Mouse (Mus musculus) embryonic facial prominence, embryonic 13.5 days (tissue): ENCODE measurements around the gene Serpinb1c. TPM values are rescaled to one million over a fixed set of nuclear protein-coding genes. Genes with fewer than 3 reads are reported as not detected.
"Not testable (repeated sequence)": the region's sequence is repeated elsewhere in the genome, so short reads cannot be mapped to it uniquely, and the experiment has no call there.

Experiments
- ATAC-seq: fragments of 200-750 bp; cut with Nextera tagmentation; 2 replicates; pipeline ENCODE4 v1.8.0; 2017; ENCODE audit warnings: low read depth; ENCODE audit not compliant: insufficient number of reproducible peaks, insufficient read depth, low FRiP score, low TSS enrichment
- H3K27ac ChIP-seq: fragments of 300-500 bp; sonication (generic); 2 replicates; pipeline ENCODE4 v1.5.1; 2015; ENCODE audit warnings: moderate library complexity, mild to moderate bottlenecking, inconsistent platforms
- H3K27me3 ChIP-seq: fragments of 300-500 bp; sonication (generic); 2 replicates; pipeline ENCODE4 v1.6.1; 2015; ENCODE audit warnings: mild to moderate bottlenecking, inconsistent platforms
- H3K36me3 ChIP-seq: fragments of 300-500 bp; sonication (generic); 2 replicates; pipeline ENCODE4 v1.6.1; 2015; ENCODE audit warnings: mild to moderate bottlenecking, inconsistent platforms
- H3K4me1 ChIP-seq: fragments of 300-500 bp; sonication (generic); 2 replicates; pipeline ENCODE4 v1.6.1; 2015; ENCODE audit warnings: inconsistent platforms
- H3K4me2 ChIP-seq: fragments of 300-500 bp; sonication (generic); 2 replicates; pipeline ENCODE4 v1.6.1; 2015; ENCODE audit warnings: moderate library complexity, mild to moderate bottlenecking, inconsistent platforms
- H3K4me3 ChIP-seq: fragments of 300-500 bp; sonication (generic); 2 replicates; pipeline ENCODE4 v1.5.1; 2015; ENCODE audit warnings: mild to moderate bottlenecking, inconsistent platforms
- H3K9ac ChIP-seq: fragments of 300-500 bp; sonication (generic); 2 replicates; pipeline ENCODE4 v1.6.1; 2015; ENCODE audit warnings: mild to moderate bottlenecking, inconsistent platforms
- H3K9me3 ChIP-seq: fragments of 300-500 bp; sonication (generic); 2 replicates; pipeline ENCODE4 v1.6.1; 2016; ENCODE audit warnings: inconsistent platforms
- WGBS: fragments of 180-500 bp; shearing (Covaris S2); methylation state at CpG from one replicate; pipeline ENCODE4 v1.1.7; 2015; ENCODE audit warnings: mixed read lengths; 5-methylcytosine and 5-hydroxymethylcytosine counted together
- polyA plus RNA-seq: library from polyadenylated mRNA; unstranded; fragments of >200 nt; fragmentation: Nextera tagmentation; extraction: Ambion mirVana; gene quantifications from 2 replicates; pipeline ENCODE4 v1.2.1, GENCODE M21; 2015

The Serpinb1c gene
- polyA plus RNA-seq, 1 experiment from 2014 or later = not detected

DNA sequence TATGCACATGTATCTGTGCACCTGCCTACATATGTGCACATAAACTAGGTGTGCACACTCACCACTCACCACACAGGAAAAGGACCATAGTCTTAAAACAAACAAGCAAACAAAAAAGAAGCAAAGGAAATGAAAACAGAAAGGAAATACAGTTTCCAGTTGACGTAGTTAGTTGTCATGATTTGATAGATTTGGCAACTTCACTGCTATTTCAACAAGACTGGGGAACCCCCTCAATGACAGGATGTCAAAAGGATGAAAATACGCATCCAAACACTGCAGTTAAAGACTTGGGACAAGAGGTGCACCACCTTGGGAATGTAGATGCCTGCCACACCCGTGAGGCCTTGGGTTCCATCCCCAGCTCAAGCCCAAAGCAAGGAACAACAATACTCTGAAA, 33.5 kb downstream of the Serpinb1c start:
- not testable (repeated sequence) for H3K4me1 ChIP-seq, ATAC-seq, H3K27ac ChIP-seq, H3K36me3 ChIP-seq, H3K4me3 ChIP-seq, H3K9ac ChIP-seq, H3K4me2 ChIP-seq, H3K9me3 ChIP-seq, H3K27me3 ChIP-seq
- WGBS = 64% methylated on average over 3 of the region's 3 CpGs

DNA sequence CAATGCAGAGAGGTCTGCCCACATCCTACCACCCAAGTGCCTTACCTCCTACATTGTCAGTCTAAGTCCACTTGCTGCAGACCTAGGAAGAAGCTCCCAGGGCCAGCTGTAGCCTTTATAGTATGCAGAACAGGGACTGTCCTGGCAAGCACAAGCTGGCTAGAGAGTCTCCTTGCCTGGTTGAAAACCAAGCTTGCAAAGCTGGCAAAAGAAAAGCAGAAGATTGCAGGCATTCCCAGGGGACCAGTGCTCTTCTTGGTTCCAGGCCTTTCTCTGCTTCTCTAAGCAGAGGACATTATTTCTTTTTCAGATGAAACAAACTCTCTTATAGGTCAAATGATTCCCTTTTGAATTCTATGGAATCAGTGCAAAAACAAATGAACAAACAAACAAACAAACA, 34.6 kb downstream of the Serpinb1c start:
- Histone ChIP-seq H3K4me1 (no peaks in the 10 kb centered on the region; the same call in 1 of the 2 replicates), H3K27ac (no peak overlapping the region), H3K27me3 (0 out of 2 replicates have a peak, but pooled peaks cover 4% of the 10 kb centered on the region), H3K9ac (no peak overlapping the region), H3K4me3 (no peak overlapping the region), H3K36me3 (no peaks in the 10 kb centered on the region), H3K9me3 (no peaks in the 10 kb centered on the region), H3K4me2 (no peak overlapping the region)
- no peak for ATAC-seq

GRCm38 (mm10) chr13:32860821-32861220, 37.2 kb downstream of the Serpinb1c start:
- WGBS = 77% methylated on average over 3 of the region's 3 CpGs
- H3K4me3 ChIP-seq = no peak overlapping the region
- H3K4me2 ChIP-seq = no peak overlapping the region
- H3K9me3 ChIP-seq = no peaks in the 10 kb centered on the region
- H3K27me3 ChIP-seq = 0 out of 2 replicates have a peak, but pooled peaks cover 4% of the 10 kb centered on the region
- H3K27ac ChIP-seq = no peak overlapping the region
- H3K36me3 ChIP-seq = no peaks in the 10 kb centered on the region
- H3K9ac ChIP-seq = no peak overlapping the region
- ATAC-seq = no peak
- no peaks in the 10 kb centered on the region; the same call in 1 of the 2 replicates for H3K4me1 ChIP-seq

- ATAC-seq = no peak
- no peaks in the 10 kb centered on the region for H3K36me3 ChIP-seq
- peaks cover 6% of the 10 kb centered on the region for H3K4me1 ChIP-seq
- WGBS = 55% methylated on average over 2 of the region's 2 CpGs
- H3K4me3 ChIP-seq = no peak overlapping the region
- no peak overlapping the region for H3K9ac ChIP-seq
- no peaks in the 10 kb centered on the region for H3K9me3 ChIP-seq
- no peak overlapping the region for H3K4me2 ChIP-seq
- no peaks in the 10 kb centered on the region for H3K27me3 ChIP-seq
- H3K27ac ChIP-seq = no peak overlapping the region
Observed at GRCm38 (mm10) chr13:32853073-32853472, 44.9 kb downstream of the Serpinb1c start.

- Histone ChIP-seq H3K4me2 (no peak overlapping the region), H3K27ac (no peak overlapping the region), H3K4me3 (no peak overlapping the region), H3K9ac (no peak overlapping the region), H3K27me3 (no peaks in the 10 kb centered on the region), H3K9me3 (no peaks in the 10 kb centered on the region), H3K4me1 (peaks cover 6% of the 10 kb centered on the region), H3K36me3 (no peaks in the 10 kb centered on the region)
- no peak for ATAC-seq
- WGBS = 88% methylated on average over 4 of the region's 4 CpGs
Observed at GRCm38 (mm10) chr13:32852539-32852938, 45.5 kb downstream of the Serpinb1c start.

DNA sequence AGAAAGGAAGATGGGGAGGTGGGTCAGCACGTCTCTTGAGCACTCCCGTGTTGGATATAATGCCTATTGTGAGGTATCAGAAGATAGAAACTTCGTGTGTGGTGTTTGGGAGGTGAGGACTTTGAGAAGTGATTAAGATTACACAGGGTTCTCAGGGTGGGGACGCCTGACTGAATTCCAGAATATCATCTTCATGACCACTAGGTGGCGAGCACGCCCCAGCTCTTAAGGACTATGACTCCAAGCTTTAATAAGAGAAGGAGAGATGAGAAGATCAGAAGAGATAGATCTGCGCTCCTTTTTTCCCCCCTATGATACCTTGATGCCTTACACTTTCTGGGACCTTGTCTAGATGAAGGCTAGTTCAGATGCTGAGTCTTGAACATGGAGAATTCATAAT, 46.0 kb downstream of the Serpinb1c start:
- Histone ChIP-seq H3K9ac (no peak overlapping the region), H3K4me3 (no peak overlapping the region), H3K27me3 (no peaks in the 10 kb centered on the region), H3K27ac (no peak overlapping the region), H3K36me3 (no peaks in the 10 kb centered on the region), H3K4me2 (no peak overlapping the region), H3K4me1 (peaks cover 6% of the 10 kb centered on the region), H3K9me3 (no peaks in the 10 kb centered on the region)
- no peak for ATAC-seq
- WGBS = 10% methylated on average over 7 of the region's 7 CpGs

DNA sequence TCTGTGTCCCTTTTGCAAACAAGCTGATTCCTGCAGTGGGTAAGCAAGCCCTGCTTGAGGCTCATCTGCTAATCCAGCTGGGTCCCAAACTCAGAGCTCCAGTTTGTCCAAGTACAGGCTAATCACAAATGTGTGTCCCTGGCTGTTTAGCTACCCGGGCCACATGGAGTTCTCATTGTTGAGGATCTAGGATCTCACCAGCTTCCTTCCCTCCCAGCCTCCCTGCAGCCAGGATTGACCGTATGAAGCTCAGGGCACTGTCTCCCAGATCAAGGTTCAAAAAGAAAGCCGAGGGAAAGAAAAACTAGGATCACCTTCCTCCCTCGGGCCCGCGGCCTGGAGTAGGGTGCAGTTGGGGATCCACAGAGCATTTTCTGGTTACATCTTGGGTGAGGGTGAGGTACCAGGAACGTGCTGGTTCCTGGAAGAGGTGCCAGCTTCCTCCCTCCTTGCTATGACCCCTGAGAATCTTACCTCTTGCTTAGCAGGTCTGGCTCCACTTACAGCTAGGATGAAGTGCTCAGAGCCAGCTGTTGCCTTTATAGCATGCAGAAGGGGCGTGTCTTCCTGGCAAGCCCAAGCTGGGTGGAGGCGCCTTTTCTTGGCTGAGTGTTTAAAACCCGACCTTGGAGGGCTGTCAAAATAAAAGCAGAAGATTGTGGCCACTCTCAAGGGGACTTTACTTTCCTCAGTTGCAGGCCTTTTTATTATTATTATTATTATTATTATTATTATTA, 47.2 kb downstream of the Serpinb1c start, which contains the start of gene Serpinb1a:
Gene Serpinb1a, minus strand, starts transcription at position 518 of the 737 bp plus-strand sequence.
- Histone ChIP-seq H3K27ac (no peak within 1 kb of the TSS), H3K4me2 (no peak within 1 kb of the TSS), H3K27me3 (no peaks in the 10 kb centered on the region), H3K36me3 (no peaks in the 10 kb centered on the region), H3K9me3 (no peaks in the 10 kb centered on the region), H3K4me3 (no peak within 1 kb of the TSS), H3K4me1 (peaks cover 6% of the 10 kb centered on the region), H3K9ac (no peak within 1 kb of the TSS)
- ATAC-seq = no peak
- WGBS = 50% methylated on average over 10 of the region's 10 CpGs

- Histone ChIP-seq H3K27me3 (no peaks in the 10 kb centered on the region), H3K27ac (no peak overlapping the region), H3K9me3 (no peaks in the 10 kb centered on the region), H3K4me3 (no peak overlapping the region), H3K4me1 (peaks cover 6% of the 10 kb centered on the region), H3K4me2 (no peak overlapping the region), H3K9ac (no peak overlapping the region), H3K36me3 (no peaks in the 10 kb centered on the region)
- ATAC-seq = no peak
- WGBS = 82% methylated on average over 1 of the region's 1 CpGs
Observed at GRCm38 (mm10) chr13:32850156-32850555, 47.9 kb downstream of the Serpinb1c start.

GRCm38 (mm10) chr13:32849531-32850123, 48.4 kb downstream of the Serpinb1c start:
- no peak overlapping the region for H3K27ac ChIP-seq
- no peak for ATAC-seq
- H3K9me3 ChIP-seq = no peaks in the 10 kb centered on the region
- no peaks in the 10 kb centered on the region for H3K27me3 ChIP-seq
- H3K4me1 ChIP-seq = peaks cover 6% of the 10 kb centered on the region
- H3K4me3 ChIP-seq = no peak overlapping the region
- no peak overlapping the region for H3K4me2 ChIP-seq
- H3K36me3 ChIP-seq = no peaks in the 10 kb centered on the region
- H3K9ac ChIP-seq = no peak overlapping the region

DNA sequence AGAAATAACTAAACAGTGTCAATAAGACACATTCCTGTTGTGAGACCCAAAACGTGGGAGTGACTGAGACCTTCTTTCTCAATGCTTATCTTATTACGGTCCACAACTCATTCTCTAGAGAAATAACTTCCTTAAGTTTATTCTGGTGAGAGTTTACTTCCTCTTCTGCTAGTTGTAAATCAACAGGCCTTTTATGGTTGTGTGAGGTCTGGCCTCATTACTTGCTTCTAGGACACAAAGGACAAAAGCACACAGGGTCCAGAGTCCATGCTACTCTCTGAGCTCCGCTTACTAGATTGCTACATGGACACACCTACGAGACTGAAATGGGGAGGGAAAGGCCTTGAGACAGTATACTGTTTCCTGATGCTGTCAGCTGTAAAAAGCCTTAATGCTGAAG, 48.9 kb downstream of the Serpinb1c start:
- 72% methylated on average over 4 of the region's 4 CpGs for WGBS
- no peaks in the 10 kb centered on the region for H3K27me3 ChIP-seq
- peaks cover 6% of the 10 kb centered on the region for H3K4me1 ChIP-seq
- no peak overlapping the region for H3K4me3 ChIP-seq
- no peak overlapping the region for H3K9ac ChIP-seq
- no peak overlapping the region for H3K27ac ChIP-seq
- no peak for ATAC-seq
- no peaks in the 10 kb centered on the region for H3K36me3 ChIP-seq
- no peak overlapping the region for H3K4me2 ChIP-seq
- no peaks in the 10 kb centered on the region for H3K9me3 ChIP-seq

GRCm38 (mm10) chr13:32846221-32846620, 51.8 kb downstream of the Serpinb1c start:
- H3K27me3 ChIP-seq = no peaks in the 10 kb centered on the region
- no peaks in the 10 kb centered on the region for H3K36me3 ChIP-seq
- no peak overlapping the region for H3K4me3 ChIP-seq
- peaks cover 6% of the 10 kb centered on the region for H3K4me1 ChIP-seq
- no peak overlapping the region for H3K9ac ChIP-seq
- H3K9me3 ChIP-seq = no peaks in the 10 kb centered on the region
- H3K27ac ChIP-seq = no peak overlapping the region
- H3K4me2 ChIP-seq = no peak overlapping the region
- ATAC-seq = no peak

- Histone ChIP-seq H3K9ac (no peak overlapping the region), H3K27ac (no peak overlapping the region), H3K4me1 (no peaks in the 10 kb centered on the region), H3K36me3 (no peaks in the 10 kb centered on the region), H3K27me3 (no peaks in the 10 kb centered on the region), H3K9me3 (no peaks in the 10 kb centered on the region), H3K4me3 (no peak overlapping the region), H3K4me2 (no peak overlapping the region)
- no peak for ATAC-seq
- 88% methylated on average over 3 of the region's 3 CpGs for WGBS
Observed at GRCm38 (mm10) chr13:32841349-32841748, 56.7 kb downstream of the Serpinb1c start.
